Mouse (Mus musculus): Measurements from ENCODE around the gene Cntnap3.

DNA sequence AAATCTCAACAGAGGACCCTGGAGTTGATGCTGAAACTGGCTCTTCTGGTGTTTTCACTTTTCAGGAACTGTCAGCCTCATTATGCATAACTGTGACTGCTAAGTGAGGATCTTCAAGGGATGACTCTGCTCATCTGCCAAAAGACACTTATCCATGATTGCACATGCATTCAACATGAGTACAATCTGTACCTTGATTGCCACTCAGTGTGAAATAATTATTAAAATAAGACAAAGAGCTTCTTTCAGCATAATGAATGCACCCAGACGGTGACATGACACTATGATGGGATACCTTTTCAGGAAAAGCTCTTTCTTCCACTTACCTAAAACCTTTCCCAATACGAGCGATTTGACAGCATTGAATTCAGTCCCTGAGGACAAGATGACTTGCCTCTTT is 158.4 kb downstream of the Cntnap3 start:
- TF ChIP-seq CTCF (IDR thresholded peaks at IDR 0.05; ENCODE audit: control insufficient read depth, insufficient read depth, insufficient replicate concordance, low read depth, low read length) (no peak), POLR2A (IDR thresholded peaks at IDR 0.05; ENCODE audit: control insufficient read depth, low read depth, low read length) (no peak)

Measured in testis, adult 2 months (tissue).